Mouse (Mus musculus) embryonic facial prominence, embryonic 11.5 days (tissue): ENCODE measurements around the gene Cela3b. TPM values are rescaled to one million over a fixed set of nuclear protein-coding genes. Genes with fewer than 3 reads are reported as not detected.

ENCODE experiments used
- ATAC-seq: fragments of 200-750 bp; cut with Nextera tagmentation; replicated peaks from 2 replicates; pipeline ENCODE4 v1.8.0; 2017; ENCODE audit warnings: low read depth; ENCODE audit not compliant: insufficient number of reproducible peaks, low FRiP score, low TSS enrichment
- DNase-seq: peaks from one replicate; pipeline ENCODE4 v3.0.0-alpha.2; 2015; ENCODE audit warnings: low spot score
- H3K27ac ChIP-seq: fragments of 300-500 bp; sonication (generic); replicated peaks from 2 replicates; pipeline ENCODE4 v1.5.1; 2014; ENCODE audit warnings: mild to moderate bottlenecking, low read depth, low read length, control low read depth
- H3K27me3 ChIP-seq: fragments of 300-500 bp; sonication (generic); 2 replicates; pipeline ENCODE4 v1.6.1; 2014; ENCODE audit warnings: mild to moderate bottlenecking, low read length, moderate library complexity, mixed read lengths; ENCODE audit not compliant: control insufficient read depth, insufficient read depth
- H3K36me3 ChIP-seq: fragments of 300-500 bp; sonication (generic); replicated peaks from 2 replicates; pipeline ENCODE4 v1.6.1; 2014; ENCODE audit warnings: low read depth, mild to moderate bottlenecking, low read length, moderate library complexity, mixed read lengths; ENCODE audit not compliant: control insufficient read depth, insufficient read depth
- H3K4me1 ChIP-seq: fragments of 300-500 bp; sonication (generic); 2 replicates; pipeline ENCODE4 v1.6.1; 2014; ENCODE audit warnings: low read length, mixed read lengths; ENCODE audit not compliant: control insufficient read depth, insufficient read depth
- H3K4me2 ChIP-seq: fragments of 300-500 bp; sonication (generic); 2 replicates; pipeline ENCODE4 v1.6.1; 2014; ENCODE audit warnings: low read depth, mild to moderate bottlenecking, control low read depth, low read length, moderate library complexity
- H3K4me3 ChIP-seq: fragments of 300-500 bp; sonication (generic); 2 replicates; pipeline ENCODE4 v1.5.1; 2014; ENCODE audit warnings: low read depth, low read length, control low read depth
- H3K9ac ChIP-seq: fragments of 300-500 bp; sonication (generic); replicated peaks from 2 replicates; pipeline ENCODE4 v1.6.1; 2014; ENCODE audit warnings: mild to moderate bottlenecking, control low read depth, low read length
- H3K9me3 ChIP-seq: fragments of 300-500 bp; sonication (generic); replicated peaks from 2 replicates; pipeline ENCODE4 v1.6.1; 2016; ENCODE audit warnings: mild to moderate bottlenecking, low read length, inconsistent platforms, mixed read lengths; ENCODE audit not compliant: control insufficient read depth
- WGBS: fragments of 180-500 bp; shearing (Covaris S2); extraction: QIAGEN DNeasy Blood & Tissue Kit; methylation state at CpG from one replicate; pipeline ENCODE4 v1.1.7; 2014; 5-methylcytosine and 5-hydroxymethylcytosine counted together
- polyA plus RNA-seq: library from polyadenylated mRNA; unstranded; fragments of >200 nt; fragmentation: Nextera tagmentation; extraction: Ambion mirVana; gene quantifications from 2 replicates; pipeline ENCODE4 v1.2.1, GENCODE M21; 2014

Cela3b gene
- polyA plus RNA-seq, 1 experiment from 2014 or later: not detected

DNA sequence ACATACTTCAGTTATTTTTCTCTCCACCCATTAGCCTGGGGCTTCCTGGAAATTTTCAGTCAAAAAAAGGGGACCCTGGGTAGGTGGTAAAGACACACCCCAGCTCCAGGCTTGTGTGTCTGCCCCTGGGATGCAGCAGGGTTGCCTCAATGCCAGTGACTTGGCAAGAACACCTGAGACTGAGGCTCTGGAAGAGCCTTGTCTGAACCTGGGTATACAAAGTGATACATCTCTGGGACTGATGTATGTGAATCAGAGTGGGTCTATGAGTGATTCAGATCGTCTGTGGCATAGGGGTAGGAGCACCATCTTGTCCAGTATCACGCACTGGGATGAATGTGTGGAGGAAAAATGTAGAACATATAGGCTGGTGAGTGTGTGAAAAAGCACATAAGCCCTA is 37.2 kb upstream of the Cela3b start:
- H3K4me2 ChIP-seq: no peak overlapping the region
- DNase-seq (no peak), ATAC-seq (no peak)
- 86% methylated on average over 2 of the region's 2 CpGs for WGBS
- H3K27ac ChIP-seq: no peak overlapping the region
- H3K36me3 ChIP-seq: no peaks in the 10 kb centered on the region
- H3K9me3 ChIP-seq: no peaks in the 10 kb centered on the region
- no peaks in the 10 kb centered on the region for H3K4me1 ChIP-seq
- H3K9ac ChIP-seq: no peak overlapping the region
- no peaks in the 10 kb centered on the region for H3K27me3 ChIP-seq
- H3K4me3 ChIP-seq: no peak overlapping the region

DNA sequence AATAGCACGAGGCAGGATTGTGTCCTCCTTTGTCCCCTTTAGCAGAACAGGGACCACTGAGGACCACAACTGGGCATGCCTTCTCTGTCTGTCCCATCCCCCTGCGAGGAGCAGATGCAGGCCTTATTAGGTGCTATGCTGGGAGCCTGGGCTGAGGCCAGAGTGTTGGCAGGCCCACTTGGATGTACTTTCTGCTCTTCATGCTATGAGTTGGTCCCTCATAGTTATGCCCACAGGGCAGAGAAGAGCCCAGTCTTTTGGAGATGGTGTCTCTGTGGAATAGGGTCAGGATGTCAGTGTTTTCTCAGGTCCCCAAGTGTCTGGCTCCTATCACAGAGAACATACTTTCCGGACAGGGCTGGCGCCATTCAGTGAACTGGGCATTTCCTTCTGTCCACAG is 36.7 kb upstream of the Cela3b start:
- no peak for DNase-seq
- no peak overlapping the region for H3K4me2 ChIP-seq
- no peaks in the 10 kb centered on the region for H3K4me1 ChIP-seq
- no peak overlapping the region for H3K9ac ChIP-seq
- no peaks in the 10 kb centered on the region for H3K36me3 ChIP-seq
- no peak overlapping the region for H3K27ac ChIP-seq
- ATAC-seq: no peak
- H3K4me3 ChIP-seq: no peak overlapping the region
- H3K27me3 ChIP-seq: no peaks in the 10 kb centered on the region
- H3K9me3 ChIP-seq: no peaks in the 10 kb centered on the region
- 72% methylated on average over 4 of the region's 4 CpGs for WGBS

DNA sequence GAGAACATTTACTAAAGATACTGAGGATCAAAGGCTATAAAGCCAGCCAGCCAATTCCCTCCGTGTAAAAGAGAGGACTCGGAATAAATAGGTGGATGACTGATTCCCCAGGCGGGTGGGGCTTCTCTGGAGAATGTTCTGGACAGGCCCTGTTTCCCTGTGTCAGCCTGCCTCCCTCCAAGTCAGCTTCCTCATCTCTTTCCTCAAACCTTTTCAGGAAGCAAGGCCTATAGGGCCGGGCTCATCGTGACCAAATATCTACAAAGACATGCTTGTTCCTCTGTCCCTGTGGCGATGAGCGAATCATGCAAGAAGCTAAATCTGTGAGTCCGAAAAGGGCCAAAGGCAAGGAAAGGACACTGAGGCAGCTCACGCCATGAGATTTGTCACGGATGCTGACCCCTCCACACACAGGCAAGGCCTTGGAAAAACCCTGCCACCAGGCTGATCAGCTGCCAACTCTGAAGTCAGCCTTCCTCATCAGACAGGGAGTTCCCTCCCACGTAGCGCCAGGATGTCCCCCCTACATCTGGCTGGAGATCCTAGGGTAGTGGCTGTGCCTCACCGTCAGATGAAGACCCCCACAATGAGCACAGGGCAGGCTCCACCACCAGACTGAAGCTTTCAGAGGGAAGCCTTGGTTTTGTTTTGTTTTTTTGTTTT is 34.9 kb upstream of the Cela3b start:
- H3K9me3 ChIP-seq: no peaks in the 10 kb centered on the region
- H3K4me3 ChIP-seq: no peak overlapping the region
- H3K4me2 ChIP-seq: no peak overlapping the region
- ATAC-seq (no peak), DNase-seq (no peak)
- H3K27ac ChIP-seq: no peak overlapping the region
- no peaks in the 10 kb centered on the region for H3K4me1 ChIP-seq
- no peaks in the 10 kb centered on the region for H3K36me3 ChIP-seq
- no peak overlapping the region for H3K9ac ChIP-seq
- no peaks in the 10 kb centered on the region for H3K27me3 ChIP-seq
- WGBS: 69% methylated on average over 13 of the region's 13 CpGs

- 85% methylated on average over 16 of the region's 16 CpGs for WGBS
- Histone ChIP-seq H3K4me1 (no peaks in the 10 kb centered on the region), H3K4me3 (no peak overlapping the region), H3K27ac (no peak overlapping the region), H3K9ac (no peak overlapping the region), H3K27me3 (no peaks in the 10 kb centered on the region), H3K36me3 (no peaks in the 10 kb centered on the region), H3K9me3 (no peaks in the 10 kb centered on the region), H3K4me2 (no peak overlapping the region)
- DNase-seq (no peak), ATAC-seq (no peak)
Measured at GRCm38 (mm10) chr4:137461981-137462690, 31.8 kb upstream of the Cela3b start.

DNA sequence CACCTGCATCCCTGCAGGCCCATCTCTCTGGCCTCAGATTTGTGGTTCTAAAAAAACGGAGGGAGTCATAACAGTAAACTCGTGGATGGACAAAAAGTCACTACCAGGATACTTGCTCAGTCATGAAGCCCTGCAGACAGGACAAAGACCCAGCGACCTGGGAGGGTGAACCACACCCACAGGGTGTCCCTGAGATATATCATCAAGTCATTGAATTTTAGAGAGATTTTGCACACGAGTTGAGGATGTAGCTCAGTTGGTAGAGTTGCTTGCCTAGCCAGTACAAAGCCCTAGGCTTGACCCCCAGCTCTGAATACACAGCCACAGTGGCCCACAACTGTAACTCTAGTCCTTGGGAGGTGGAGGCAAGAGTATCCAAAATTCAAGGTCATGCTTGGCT is 30.9 kb upstream of the Cela3b start:
- H3K9ac ChIP-seq: no peak overlapping the region
- ATAC-seq (no peak), DNase-seq (no peak)
- H3K27me3 ChIP-seq: no peaks in the 10 kb centered on the region
- 76% methylated on average over 4 of the region's 4 CpGs for WGBS
- no peak overlapping the region for H3K27ac ChIP-seq
- no peaks in the 10 kb centered on the region for H3K36me3 ChIP-seq
- no peak overlapping the region for H3K4me2 ChIP-seq
- H3K9me3 ChIP-seq: no peaks in the 10 kb centered on the region
- H3K4me1 ChIP-seq: no peaks in the 10 kb centered on the region
- H3K4me3 ChIP-seq: no peak overlapping the region

- Histone ChIP-seq H3K4me1 (no peaks in the 10 kb centered on the region), H3K4me2 (no peak overlapping the region), H3K27ac (no peak overlapping the region; the same call in 1 of the 2 replicates), H3K9me3 (no peaks in the 10 kb centered on the region), H3K4me3 (no peak overlapping the region), H3K9ac (no peak overlapping the region), H3K27me3 (no peaks in the 10 kb centered on the region), H3K36me3 (no peaks in the 10 kb centered on the region)
- DNase-seq: no peak
- WGBS: 64% methylated on average over 14 of the region's 14 CpGs
- ATAC-seq: no peak
Measured at GRCm38 (mm10) chr4:137460676-137461075, 30.3 kb upstream of the Cela3b start.

DNA sequence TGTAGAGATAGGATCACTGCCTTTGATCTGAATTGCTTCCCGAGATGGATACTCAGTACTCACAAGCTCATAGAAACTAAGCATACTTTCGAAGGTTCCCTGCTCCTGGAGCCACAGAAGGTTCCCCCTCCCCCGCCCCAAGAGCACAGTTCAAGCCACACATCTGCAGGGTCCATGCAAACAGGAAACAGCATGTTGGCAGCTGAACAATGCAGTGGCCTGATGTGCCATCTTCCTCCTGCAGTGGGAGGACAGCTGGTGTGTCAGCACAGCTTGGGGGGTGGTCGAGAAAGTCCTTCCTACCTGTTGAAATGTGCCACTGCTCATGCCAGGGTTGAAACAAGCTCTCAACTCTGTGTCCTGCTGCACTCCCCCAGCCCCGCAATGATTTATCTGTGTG is 28.5 kb upstream of the Cela3b start:
- no peak overlapping the region for H3K27ac ChIP-seq

GRCm38 (mm10) chr4:137458310-137458709 is 28.0 kb upstream of the Cela3b start:
- H3K36me3 ChIP-seq: no peaks in the 10 kb centered on the region
- no peaks in the 10 kb centered on the region for H3K4me1 ChIP-seq
- H3K9me3 ChIP-seq: no peaks in the 10 kb centered on the region
- ATAC-seq: no peak
- DNase-seq: no peak
- no peak overlapping the region for H3K9ac ChIP-seq
- no peak overlapping the region for H3K4me3 ChIP-seq
- WGBS: 89% methylated on average over 9 of the region's 9 CpGs
- no peaks in the 10 kb centered on the region for H3K27me3 ChIP-seq
- no peak overlapping the region for H3K4me2 ChIP-seq
- no peak overlapping the region for H3K27ac ChIP-seq

More for the DNA sequence above, 28.5 kb upstream of the Cela3b start:
- ATAC-seq (no peak), DNase-seq (no peak)
- no peak overlapping the region for H3K4me2 ChIP-seq
- H3K36me3 ChIP-seq: no peaks in the 10 kb centered on the region
- no peak overlapping the region for H3K4me3 ChIP-seq
- no peaks in the 10 kb centered on the region for H3K27me3 ChIP-seq
- 62% methylated on average over 5 of the region's 5 CpGs for WGBS
- H3K9ac ChIP-seq: no peak overlapping the region
- H3K4me1 ChIP-seq: no peaks in the 10 kb centered on the region
- H3K9me3 ChIP-seq: no peaks in the 10 kb centered on the region
